Mouse (Mus musculus): ENCODE data around the gene Rhof.
A peak's percentile ranks its signal among the peaks of the same experiment; 100 is the strongest.

Gene Rhof

GRCm38 (mm10) chr5:123147569-123147968 is 15.1 kb upstream of the Rhof start:
- DNase-seq (ENCODE audit: low spot score) = no peak

GRCm38 (mm10) chr5:123146357-123146756 is 13.9 kb upstream of the Rhof start:
- DNase-seq (ENCODE audit: low spot score) = no peak

GRCm38 (mm10) chr5:123144746-123145590 is 12.5 kb upstream of the Rhof start:
- DNase-seq (ENCODE audit: low spot score) = peak; percentile 55

GRCm38 (mm10) chr5:123143971-123144745 is 11.7 kb upstream of the Rhof start:
- no peak for DNase-seq (ENCODE audit: low spot score)

GRCm38 (mm10) chr5:123143251-123143970 is 10.9 kb upstream of the Rhof start:
- DNase-seq (ENCODE audit: low spot score) = peak; percentile 55

- DNase-seq (ENCODE audit: low spot score) = peak; percentile 75
Measured at GRCm38 (mm10) chr5:123142161-123143157, 10.0 kb upstream of the Rhof start, which contains the start of gene Setd1b. Gene Setd1b (plus strand): TSS chr5:123142193.

GRCm38 (mm10) chr5:123141555-123142160 is 9.2 kb upstream of the Rhof start:
- no peak for DNase-seq (ENCODE audit: low spot score)

- DNase-seq (ENCODE audit: low spot score) = peak; percentile 94
Measured at GRCm38 (mm10) chr5:123140694-123141554, 8.4 kb upstream of the Rhof start.

GRCm38 (mm10) chr5:123139722-123140627 is 7.5 kb upstream of the Rhof start:
- DNase-seq (ENCODE audit: low spot score) = peak; percentile 51

- peak; percentile 79 for DNase-seq (ENCODE audit: low spot score)
Measured at GRCm38 (mm10) chr5:123138953-123139721, 6.6 kb upstream of the Rhof start.

GRCm38 (mm10) chr5:123138230-123138911 is 5.9 kb upstream of the Rhof start:
- DNase-seq (ENCODE audit: low spot score) = peak; percentile 98

- DNase-seq (ENCODE audit: low spot score) = no peak
Measured at GRCm38 (mm10) chr5:123137910-123138229, 5.4 kb upstream of the Rhof start.

- DNase-seq (ENCODE audit: low spot score) = peak; percentile 92
Measured at GRCm38 (mm10) chr5:123137044-123137909, 4.8 kb upstream of the Rhof start.

GRCm38 (mm10) chr5:123136361-123137043 is 4.0 kb upstream of the Rhof start:
- peak; percentile 95 for DNase-seq (ENCODE audit: low spot score)

GRCm38 (mm10) chr5:123135471-123136360 is 3.2 kb upstream of the Rhof start:
- DNase-seq (ENCODE audit: low spot score) = peak; percentile 96
